Mouse (Mus musculus) left cerebral cortex, postnatal 10 days (tissue): Measurements from ENCODE around the gene Prlh. TPM values are rescaled to one million over a fixed set of nuclear protein-coding genes. Genes with fewer than 3 reads are reported as not detected.

ENCODE experiments used
- DNase-seq, 2 experiments: peaks; one replicate each; pipeline ENCODE4 v3.0.0; 2021 to 2022; ENCODE audit warnings: low spot score in 2 of 2, mixed read lengths in 1 of 2; ENCODE audit errors: extremely low spot score in 1 of 2
- intact Hi-C: fragments of 180-260 bp; cut with DNase I; formaldehyde crosslinking; loops from one replicate; pipeline ENCODE4 v1.15.1; 2025
- total RNA-seq, 2 experiments: library from RNA; stranded (reverse); gene quantifications; 2 replicates each; pipeline ENCODE4 v1.2.3; 2021

Gene Prlh
- total RNA-seq, 2 experiments from 2014 or later = not detected

GRCm38 (mm10) chr1:90947252-90947651 is 5.7 kb upstream of the Prlh start:
- intact Hi-C loops = no loop called here
- no peak for DNase-seq

GRCm38 (mm10) chr1:90949309-90949708 is 3.6 kb upstream of the Prlh start:
- no peak for DNase-seq
- intact Hi-C loops = no loop called here

GRCm38 (mm10) chr1:90951670-90952069 is 1.2 kb upstream of the Prlh start:
- intact Hi-C loops = loop anchor here (10.0 kb wide), 2 partner anchors 107 to 897 kb away; partner anchors contain the start of gene Col6a3
- DNase-seq = no peak

GRCm38 (mm10) chr1:90953688-90954087 is 780 bp downstream of the Prlh start:
- intact Hi-C loops = loop anchor here (10.0 kb wide), 2 partner anchors 109 to 899 kb away; partner anchors contain the start of gene Col6a3
- DNase-seq = peak in 1 of 2 experiments; percentile 51

GRCm38 (mm10) chr1:90956245-90957096 is 3.6 kb downstream of the Prlh start:
- peak; percentile 66 to 69 for DNase-seq
- intact Hi-C loops = loop anchor here (2.0 to 10.0 kb wide), 4 partner anchors 50 to 902 kb away; partner anchors contain the start of gene Col6a3

GRCm38 (mm10) chr1:90962526-90962925 is 9.6 kb downstream of the Prlh start:
- no peak for DNase-seq
- intact Hi-C loops = no loop called here

- intact Hi-C loops = no loop called here
- no peak for DNase-seq
These were observed 10.1 kb downstream of the Prlh start for GRCm38 (mm10) chr1:90962994-90963393.

- no peak for DNase-seq
- intact Hi-C loops = no loop called here
These were observed 14.7 kb downstream of the Prlh start for GRCm38 (mm10) chr1:90967583-90967982.

- intact Hi-C loops = no loop called here
- no peak for DNase-seq
These were observed 15.7 kb downstream of the Prlh start for GRCm38 (mm10) chr1:90968649-90969048.

GRCm38 (mm10) chr1:90969347-90969784 is 16.5 kb downstream of the Prlh start, which contains the start of gene Rab17:
TSS of gene Rab17 (minus strand) at chr1:90969661.
- no peak for DNase-seq
- intact Hi-C loops = no loop called here

- DNase-seq = no peak
- intact Hi-C loops = loop anchor here (5.0 to 10.0 kb wide), 3 partner anchors 245 to 415 kb away; no protein-coding TSS in a partner anchor
These were observed 17.0 kb downstream of the Prlh start for GRCm38 (mm10) chr1:90969881-90970390.

GRCm38 (mm10) chr1:90972911-90973573 is 20.1 kb downstream of the Prlh start:
- peak; percentile 91 to 93 for DNase-seq
- intact Hi-C loops = loop anchor here (5.0 to 10.0 kb wide), 3 partner anchors 242 to 412 kb away; no protein-coding TSS in a partner anchor

GRCm38 (mm10) chr1:90973574-90973911 is 20.6 kb downstream of the Prlh start:
- intact Hi-C loops = loop anchor here (5.0 to 10.0 kb wide), 3 partner anchors 241 to 411 kb away; no protein-coding TSS in a partner anchor
- no peak for DNase-seq

- DNase-seq = peak; percentile 69 to 71
- intact Hi-C loops = loop anchor here (2.0 to 10.0 kb wide), 4 partner anchors 124 to 410 kb away; no protein-coding TSS in a partner anchor
These were observed 22.2 kb downstream of the Prlh start for GRCm38 (mm10) chr1:90974906-90975649.

GRCm38 (mm10) chr1:90975960-90976359 is 23.1 kb downstream of the Prlh start:
- intact Hi-C loops = loop anchor here (2.0 to 10.0 kb wide), 3 partner anchors 123 to 409 kb away; no protein-coding TSS in a partner anchor
- DNase-seq = no peak

GRCm38 (mm10) chr1:90980638-90981330 is 27.9 kb downstream of the Prlh start:
- intact Hi-C loops = no loop called here

GRCm38 (mm10) chr1:90981346-90981745 is 28.4 kb downstream of the Prlh start:
- DNase-seq = no peak
- intact Hi-C loops = no loop called here

More at GRCm38 (mm10) chr1:90980638-90981330, 27.9 kb downstream of the Prlh start:
- DNase-seq = no peak

GRCm38 (mm10) chr1:90995916-90996315 is 43.0 kb downstream of the Prlh start:
- no peak for DNase-seq
- intact Hi-C loops = loop anchor here (5.0 kb wide), 1 partner anchor 41 kb away; no protein-coding TSS in a partner anchor
